Mouse (Mus musculus) left cerebral cortex, postnatal 4 days (tissue): Measurements from ENCODE around the gene Gm28305. TPM values are rescaled to one million over a fixed set of nuclear protein-coding genes. Genes with fewer than 3 reads are reported as not detected.

Source experiments
- DNase-seq: peaks from one replicate; pipeline ENCODE4 v3.0.0-alpha.2; 2022
- intact Hi-C: fragments of 180-260 bp; cut with DNase I; formaldehyde crosslinking; loops from one replicate; pipeline ENCODE4 v1.15.1; 2025
- total RNA-seq, 2 experiments: library from RNA; stranded (reverse); gene quantifications; 2 replicates each; pipeline ENCODE4 v1.2.3; 2021

Gm28305 gene
- total RNA-seq, 2 experiments from 2014 or later: not detected

- intact Hi-C loops: no loop called here
- no peak for DNase-seq
These were observed 83.2 kb downstream of the Gm28305 start for GRCm38 (mm10) chr9:104123622-104124021.

Other genes starting within 250 kb of the Gm28305 start
- 10 to 100 TPM in 1 of 2 experiments, 1 to 10 TPM in 1; 8.9 to 10.0 TPM for gene Nphp3, start 38.1 kb upstream of the Gm28305 start, total RNA-seq
- 10 to 100 TPM; 47.4 to 49.4 TPM for gene Uba5, start 22.5 kb downstream of the Gm28305 start, total RNA-seq
- 1 to 10 TPM; 8.0 to 8.9 TPM for gene Acad11, start 22.7 kb downstream of the Gm28305 start, total RNA-seq
- gene Ackr4, start 86.3 kb downstream of the Gm28305 start, total RNA-seq: 1 to 10 TPM in 1 of 2 experiments, under 1 TPM in 1; 0.98 to 1.1 TPM
- gene Dnajc13, start 222.3 kb downstream of the Gm28305 start, total RNA-seq: 100 to 1,000 TPM in 1 of 2 experiments, 10 to 100 TPM in 1; 90.2 to 100 TPM